Mouse (Mus musculus): ENCODE data around the gene Gm21992. TPM values are rescaled to one million over a fixed set of nuclear protein-coding genes. Genes with fewer than 3 reads are reported as not detected.

Gm21992 gene
- polyA plus RNA-seq, 1 experiment: 22.2 TPM

DNA sequence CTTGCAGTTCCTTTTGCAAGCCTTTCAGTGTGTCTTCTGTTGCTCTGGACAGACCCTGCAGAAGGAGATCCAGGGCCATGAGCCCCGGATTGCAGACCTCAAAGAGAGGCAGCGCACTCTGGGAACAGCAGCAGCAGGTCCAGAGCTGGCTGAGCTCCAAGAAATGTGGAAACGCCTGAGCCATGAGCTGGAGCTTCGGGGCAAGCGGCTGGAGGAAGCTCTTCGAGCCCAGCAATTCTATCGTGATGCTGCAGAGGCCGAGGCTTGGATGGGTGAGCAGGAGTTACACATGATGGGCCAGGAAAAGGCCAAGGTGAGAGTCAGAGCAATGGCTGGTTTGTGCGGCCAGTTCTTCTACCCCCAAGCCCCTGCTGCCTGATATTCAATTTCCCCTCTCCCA, 66.4 kb downstream of the Gm21992 start:
- H3K27ac ChIP-seq (ENCODE audit: insufficient read depth, low read length): no peak overlapping the region
- peaks cover 3% of the 10 kb centered on the region; the same call in 1 of the 2 replicates for H3K36me3 ChIP-seq (ENCODE audit: control insufficient read depth, insufficient read depth, low read length, poor library complexity, severe bottlenecking)
- H3K4me3 ChIP-seq (ENCODE audit: low read depth, low read length): no peak overlapping the region
- TF ChIP-seq EP300 (IDR thresholded peaks at IDR 0.05; ENCODE audit: insufficient read depth, low read depth, low read length) (no peak), POLR2A (IDR thresholded peaks at IDR 0.05; ENCODE audit: insufficient read depth, low read length) (no peak), CTCF (IDR thresholded peaks at IDR 0.05; ENCODE audit: low read depth, low read length) (no peak)
- no peak overlapping the region for H3K9ac ChIP-seq (ENCODE audit: low read depth, poor library complexity, severe bottlenecking)
- H3K4me1 ChIP-seq (ENCODE audit: control insufficient read depth, insufficient read depth, low read length): no peaks in the 10 kb centered on the region
- no peaks in the 10 kb centered on the region for H3K9me3 ChIP-seq (replicated peaks; ENCODE audit: control insufficient read depth, insufficient read depth, low read length, poor library complexity, severe bottlenecking)
- H3K27me3 ChIP-seq (ENCODE audit: control insufficient read depth, insufficient read depth, low read length, poor library complexity, severe bottlenecking): no peaks in the 10 kb centered on the region

DNA sequence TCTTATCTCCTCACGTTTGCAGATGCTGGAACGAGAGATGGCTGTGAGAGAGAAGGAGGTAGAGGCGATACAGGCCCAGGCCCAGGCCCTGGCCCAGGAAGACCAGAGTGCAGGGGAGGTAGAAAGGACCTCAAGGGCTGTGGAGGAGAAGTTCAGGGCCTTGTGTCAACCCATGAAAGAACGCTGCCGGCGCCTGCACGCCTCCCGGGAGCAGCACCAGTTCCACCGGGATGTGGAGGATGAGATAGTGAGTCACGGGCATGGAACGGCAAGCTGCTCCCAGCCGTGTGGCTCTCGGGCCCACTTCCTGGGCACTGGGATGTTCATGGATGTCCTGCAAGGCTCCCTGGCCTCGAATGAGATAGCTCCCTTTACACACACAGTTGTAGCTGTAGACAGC, 67.4 kb downstream of the Gm21992 start:
- no peaks in the 10 kb centered on the region for H3K4me1 ChIP-seq (ENCODE audit: control insufficient read depth, insufficient read depth, low read length)
- TF ChIP-seq CTCF (IDR thresholded peaks at IDR 0.05; ENCODE audit: low read depth, low read length): no peak
- no peak for TF ChIP-seq EP300 (IDR thresholded peaks at IDR 0.05; ENCODE audit: insufficient read depth, low read depth, low read length)
- no peaks in the 10 kb centered on the region for H3K36me3 ChIP-seq (ENCODE audit: control insufficient read depth, insufficient read depth, low read length, poor library complexity, severe bottlenecking)

DNA sequence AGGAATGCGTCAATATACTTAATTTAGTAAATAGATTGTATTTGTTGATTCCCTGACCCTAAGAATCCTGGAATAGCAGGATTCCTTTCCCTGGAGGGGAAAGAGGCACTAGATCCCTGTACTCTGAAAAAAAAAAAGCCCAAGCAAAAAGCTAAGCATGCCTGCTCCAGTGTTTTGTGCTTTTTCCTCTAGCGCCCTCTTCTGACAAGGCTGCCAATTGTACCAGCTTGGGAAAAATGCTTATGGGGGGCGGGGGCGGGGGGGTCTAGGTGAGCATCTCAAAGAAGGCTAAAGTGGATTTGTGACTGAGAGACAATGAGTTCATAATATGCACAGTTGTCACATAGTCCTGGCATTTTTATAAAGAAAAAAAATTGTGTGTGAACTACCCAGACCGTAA, 67.9 kb downstream of the Gm21992 start:
- H3K27me3 ChIP-seq (ENCODE audit: control insufficient read depth, insufficient read depth, low read length, poor library complexity, severe bottlenecking): no peaks in the 10 kb centered on the region
- H3K9me3 ChIP-seq (replicated peaks; ENCODE audit: control insufficient read depth, insufficient read depth, low read length, poor library complexity, severe bottlenecking): no peaks in the 10 kb centered on the region
- H3K4me1 ChIP-seq (ENCODE audit: control insufficient read depth, insufficient read depth, low read length): no peaks in the 10 kb centered on the region
- no peak for TF ChIP-seq POLR2A (IDR thresholded peaks at IDR 0.05; ENCODE audit: insufficient read depth, low read length)
- TF ChIP-seq CTCF (IDR thresholded peaks at IDR 0.05; ENCODE audit: low read depth, low read length): peak; percentile 21
- no peak overlapping the region for H3K4me3 ChIP-seq (ENCODE audit: low read depth, low read length)
- no peaks in the 10 kb centered on the region for H3K36me3 ChIP-seq (ENCODE audit: control insufficient read depth, insufficient read depth, low read length, poor library complexity, severe bottlenecking)
- no peak overlapping the region for H3K9ac ChIP-seq (ENCODE audit: low read depth, poor library complexity, severe bottlenecking)
- H3K27ac ChIP-seq (ENCODE audit: insufficient read depth, low read length): no peak overlapping the region

More for the DNA sequence above, 67.4 kb downstream of the Gm21992 start:
- Histone ChIP-seq H3K4me3 (ENCODE audit: low read depth, low read length) (no peak overlapping the region), H3K27ac (ENCODE audit: insufficient read depth, low read length) (no peak overlapping the region), H3K9me3 (replicated peaks; ENCODE audit: control insufficient read depth, insufficient read depth, low read length, poor library complexity, severe bottlenecking) (no peaks in the 10 kb centered on the region), H3K27me3 (ENCODE audit: control insufficient read depth, insufficient read depth, low read length, poor library complexity, severe bottlenecking) (no peaks in the 10 kb centered on the region), H3K9ac (ENCODE audit: low read depth, poor library complexity, severe bottlenecking) (no peak overlapping the region)

DNA sequence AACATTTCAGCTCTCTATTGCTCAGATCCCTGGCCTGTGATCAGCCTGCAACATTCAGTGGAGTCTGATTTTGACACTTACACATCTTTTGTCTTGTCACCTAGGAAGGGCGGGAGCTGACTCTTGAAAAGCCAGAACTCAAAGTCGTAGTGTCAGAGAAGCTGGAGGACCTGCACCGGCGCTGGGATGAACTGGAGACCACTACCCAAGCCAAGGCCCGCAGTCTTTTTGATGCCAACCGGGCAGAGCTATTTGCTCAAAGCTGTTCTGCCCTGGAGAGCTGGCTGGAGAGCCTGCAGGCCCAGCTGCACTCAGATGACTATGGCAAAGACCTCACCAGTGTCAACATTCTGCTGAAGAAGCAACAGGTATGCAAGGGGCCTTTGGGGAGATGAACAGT, 69.2 kb downstream of the Gm21992 start:
- Histone ChIP-seq H3K27me3 (ENCODE audit: control insufficient read depth, insufficient read depth, low read length, poor library complexity, severe bottlenecking) (no peaks in the 10 kb centered on the region), H3K27ac (ENCODE audit: insufficient read depth, low read length) (no peak overlapping the region), H3K9ac (ENCODE audit: low read depth, poor library complexity, severe bottlenecking) (no peak overlapping the region), H3K36me3 (ENCODE audit: control insufficient read depth, insufficient read depth, low read length, poor library complexity, severe bottlenecking) (no peaks in the 10 kb centered on the region), H3K4me3 (ENCODE audit: low read depth, low read length) (no peak overlapping the region), H3K4me1 (ENCODE audit: control insufficient read depth, insufficient read depth, low read length) (no peaks in the 10 kb centered on the region), H3K9me3 (replicated peaks; ENCODE audit: control insufficient read depth, insufficient read depth, low read length, poor library complexity, severe bottlenecking) (no peaks in the 10 kb centered on the region)
- no peak for TF ChIP-seq CTCF (IDR thresholded peaks at IDR 0.05; ENCODE audit: low read depth, low read length)
- TF ChIP-seq POLR2A (IDR thresholded peaks at IDR 0.05; ENCODE audit: insufficient read depth, low read length): no peak
- TF ChIP-seq EP300 (IDR thresholded peaks at IDR 0.05; ENCODE audit: insufficient read depth, low read depth, low read length): no peak

DNA sequence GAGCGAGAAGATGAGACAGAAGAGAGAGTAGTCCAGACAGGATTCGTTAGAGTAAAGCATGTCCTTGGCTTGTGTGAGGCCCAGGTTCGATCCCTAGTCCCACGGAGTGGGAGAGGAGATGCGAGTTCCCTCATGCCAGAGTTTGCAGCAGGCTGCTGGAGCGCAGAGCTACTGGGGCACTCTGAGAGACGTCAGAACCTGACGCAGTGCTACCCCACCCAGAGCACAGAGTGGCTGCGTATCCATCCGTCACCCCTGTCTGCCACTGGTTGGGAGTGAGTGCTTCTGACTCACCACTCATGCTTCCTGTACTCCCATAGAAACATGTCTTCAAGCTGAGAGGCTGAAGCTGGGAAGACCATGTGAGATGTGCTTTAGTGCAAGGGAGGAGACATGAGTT, 69.9 kb downstream of the Gm21992 start:
- Histone ChIP-seq H3K27ac (ENCODE audit: insufficient read depth, low read length) (no peak overlapping the region), H3K4me1 (ENCODE audit: control insufficient read depth, insufficient read depth, low read length) (no peaks in the 10 kb centered on the region), H3K4me3 (ENCODE audit: low read depth, low read length) (no peak overlapping the region), H3K9ac (ENCODE audit: low read depth, poor library complexity, severe bottlenecking) (no peak overlapping the region), H3K27me3 (ENCODE audit: control insufficient read depth, insufficient read depth, low read length, poor library complexity, severe bottlenecking) (no peaks in the 10 kb centered on the region), H3K9me3 (replicated peaks; ENCODE audit: control insufficient read depth, insufficient read depth, low read length, poor library complexity, severe bottlenecking) (no peaks in the 10 kb centered on the region), H3K36me3 (ENCODE audit: control insufficient read depth, insufficient read depth, low read length, poor library complexity, severe bottlenecking) (no peaks in the 10 kb centered on the region)
- TF ChIP-seq CTCF (IDR thresholded peaks at IDR 0.05; ENCODE audit: low read depth, low read length) (no peak), POLR2A (IDR thresholded peaks at IDR 0.05; ENCODE audit: insufficient read depth, low read length) (no peak)

DNA sequence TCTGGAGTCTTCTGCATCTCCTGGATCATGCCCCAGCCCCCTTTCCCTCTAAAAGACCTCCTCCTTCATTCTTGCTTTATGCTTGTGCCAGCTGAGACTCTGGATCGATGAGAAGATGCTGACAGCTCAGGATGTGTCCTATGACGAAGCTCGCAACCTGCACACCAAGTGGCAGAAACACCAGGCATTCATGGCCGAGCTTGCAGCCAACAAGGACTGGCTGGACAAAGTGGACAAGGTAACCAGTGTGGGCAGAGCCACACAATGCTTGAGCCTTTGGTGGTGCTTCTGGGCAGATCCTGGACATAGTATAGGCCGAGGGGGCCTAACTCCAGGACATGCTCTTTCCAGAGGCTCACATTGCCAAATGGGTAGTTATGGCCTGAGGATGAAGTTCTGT, 71.7 kb downstream of the Gm21992 start:
- Histone ChIP-seq H3K36me3 (ENCODE audit: control insufficient read depth, insufficient read depth, low read length, poor library complexity, severe bottlenecking) (no peaks in the 10 kb centered on the region), H3K9me3 (replicated peaks; ENCODE audit: control insufficient read depth, insufficient read depth, low read length, poor library complexity, severe bottlenecking) (no peaks in the 10 kb centered on the region), H3K4me3 (ENCODE audit: low read depth, low read length) (no peak overlapping the region), H3K9ac (ENCODE audit: low read depth, poor library complexity, severe bottlenecking) (no peak overlapping the region), H3K27me3 (ENCODE audit: control insufficient read depth, insufficient read depth, low read length, poor library complexity, severe bottlenecking) (no peaks in the 10 kb centered on the region), H3K4me1 (ENCODE audit: control insufficient read depth, insufficient read depth, low read length) (no peaks in the 10 kb centered on the region), H3K27ac (ENCODE audit: insufficient read depth, low read length) (no peak overlapping the region)
- TF ChIP-seq EP300 (IDR thresholded peaks at IDR 0.05; ENCODE audit: insufficient read depth, low read depth, low read length) (no peak), CTCF (IDR thresholded peaks at IDR 0.05; ENCODE audit: low read depth, low read length) (no peak), POLR2A (IDR thresholded peaks at IDR 0.05; ENCODE audit: insufficient read depth, low read length) (no peak)

Data from ES-Bruce4 (cell line).